Mouse (Mus musculus): ENCODE results near the gene Hk1.

DNA sequence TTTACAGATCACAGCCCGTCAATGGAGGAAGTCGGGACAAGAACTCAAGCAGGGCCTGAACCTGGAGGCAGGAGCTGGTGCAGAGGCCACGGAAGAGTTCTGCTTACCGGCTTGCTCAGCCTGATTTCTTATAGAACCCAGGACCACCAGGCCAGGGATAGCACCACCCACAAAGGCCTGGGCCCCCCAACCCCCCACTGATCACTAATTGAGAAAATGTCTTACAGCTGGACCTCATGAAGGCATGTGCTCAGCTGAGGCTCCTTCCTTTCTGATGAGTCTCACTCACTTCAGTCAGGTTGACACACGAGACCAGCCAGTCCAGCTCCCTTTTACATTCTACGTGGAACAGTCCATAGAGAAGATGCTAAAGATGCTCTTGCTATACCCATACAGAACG lies 153.9 kb downstream of the Hk1 start:
- no peak for TF ChIP-seq CTCF (IDR thresholded peaks at IDR 0.05; ENCODE audit: low read depth, low read length)
- TF ChIP-seq POLR2A (IDR thresholded peaks at IDR 0.05; ENCODE audit: extremely low read depth, insufficient read depth, low read length): no peak
